Mouse (Mus musculus) urinary bladder, postnatal 14 days (tissue): Measurements from ENCODE around the gene Gm11938.
A peak's percentile ranks its signal among the peaks of the same experiment; 100 is the strongest.
"Not testable (repeated sequence)": the region's sequence is repeated elsewhere in the genome, so short reads cannot be mapped to it uniquely, and the experiment has no call there.

Experiments
- DNase-seq: peaks from one replicate; pipeline ENCODE4 v3.0.0; 2021; ENCODE audit warnings: low spot score

The Gm11938 gene

DNA sequence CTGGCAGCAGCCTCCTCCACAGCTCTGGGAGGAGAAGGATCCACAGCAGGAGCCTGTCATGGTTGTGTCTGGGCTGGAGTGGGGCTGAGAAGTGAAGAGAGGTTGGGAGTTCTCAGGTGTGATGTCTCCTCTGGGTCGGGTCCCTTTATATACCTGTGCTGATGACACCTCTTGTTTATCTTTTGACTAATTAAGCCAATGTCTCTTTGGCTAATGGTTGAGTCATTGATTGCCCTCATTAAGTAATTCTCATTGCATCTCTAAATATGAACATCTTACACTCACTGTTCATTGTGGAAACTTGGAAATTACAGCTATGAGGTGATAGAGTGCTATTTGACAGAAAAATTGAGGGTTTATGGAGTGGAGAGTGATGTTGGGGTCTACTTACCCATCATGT, at the start of gene Gm11938:
Gm11938 (minus strand) TSS at position 101 of the 400 bp plus-strand sequence.
- DNase-seq = not testable (repeated sequence)

- no peak for DNase-seq
Observed at GRCm38 (mm10) chr11:99650136-99650535, 47.0 kb upstream of the Gm11938 start, which contains the start of gene Gm11555. Gene Gm11555, minus strand, starts transcription at chr11:99650236.

GRCm38 (mm10) chr11:99646444-99646843, 43.3 kb upstream of the Gm11938 start:
- no peak for DNase-seq

DNA sequence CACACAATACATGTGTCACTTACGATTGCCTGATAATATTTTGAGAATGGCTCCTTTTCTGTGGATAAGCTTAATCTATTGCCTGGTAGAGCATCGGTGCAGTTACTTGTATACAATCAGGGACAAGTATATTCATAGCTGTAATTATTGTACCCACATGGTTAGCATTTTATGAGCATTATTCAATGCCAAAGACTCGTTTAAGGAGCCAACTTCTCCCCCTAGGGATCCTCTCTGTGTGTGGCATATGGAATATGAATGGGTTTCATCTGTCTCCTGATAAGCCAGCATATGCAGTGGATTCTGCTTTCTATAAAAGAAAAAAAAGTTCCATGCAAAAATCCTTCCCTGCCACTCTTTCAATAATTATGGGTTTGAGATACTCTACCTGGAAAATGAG, 41.2 kb upstream of the Gm11938 start:
- no peak for DNase-seq

GRCm38 (mm10) chr11:99643635-99644139, 40.6 kb upstream of the Gm11938 start, which contains the start of gene Krtap4-7:
Gene Krtap4-7, minus strand, starts transcription at chr11:99644089.
- DNase-seq = not testable (repeated sequence)

GRCm38 (mm10) chr11:99640926-99641325, 37.8 kb upstream of the Gm11938 start:
- DNase-seq = no peak

GRCm38 (mm10) chr11:99637086-99637485, 34.0 kb upstream of the Gm11938 start:
- no peak for DNase-seq

DNA sequence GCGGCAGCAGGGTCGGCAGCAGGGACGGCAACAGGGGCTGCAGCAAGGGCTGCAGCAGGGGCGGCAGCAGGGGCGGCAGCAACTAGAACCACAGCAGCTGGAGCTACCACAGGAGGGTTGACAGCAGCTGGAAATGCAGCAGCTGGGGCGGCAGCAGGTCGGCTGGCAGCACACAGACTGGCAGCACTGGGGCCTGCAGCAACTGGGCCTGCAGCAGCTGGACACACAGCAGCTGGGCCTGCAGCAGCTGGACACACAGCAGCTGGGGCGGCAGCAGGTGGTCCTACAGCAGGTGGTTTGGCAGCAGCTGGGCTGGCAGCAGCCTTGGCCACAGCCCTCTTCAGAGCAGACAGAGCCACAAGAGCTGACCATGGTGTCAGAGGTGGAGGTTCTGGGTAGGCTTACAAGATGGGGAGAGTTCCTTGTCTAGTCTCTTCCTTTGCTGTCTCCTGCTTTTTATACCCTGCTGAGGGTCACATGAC, 31.6 kb upstream of the Gm11938 start, which contains the start of gene Krtap4-2:
Krtap4-2 (minus strand) TSS at position 432 of the 482 bp plus-strand sequence.
- DNase-seq = no peak

DNA sequence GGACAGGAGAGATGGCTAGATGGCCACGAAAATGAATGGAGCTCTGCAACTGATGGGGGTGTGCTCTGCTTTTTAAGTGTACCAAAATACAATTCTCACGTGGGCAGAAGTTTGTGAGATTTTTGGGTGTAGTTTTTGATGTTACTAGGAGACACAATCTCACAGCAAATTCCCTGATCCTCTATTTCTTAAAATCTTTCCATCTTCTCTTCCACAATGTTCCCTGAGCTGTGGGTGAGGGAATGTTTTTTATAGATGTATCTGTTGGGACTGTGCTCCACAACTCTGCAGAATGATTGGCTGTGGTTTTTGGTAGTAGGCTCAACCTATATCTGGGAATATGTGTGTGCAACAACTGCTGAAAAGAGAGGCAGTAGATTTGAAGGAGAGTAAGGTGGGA, 30.2 kb upstream of the Gm11938 start:
- DNase-seq = no peak

GRCm38 (mm10) chr11:99630890-99631289, 27.8 kb upstream of the Gm11938 start:
- DNase-seq = no peak

DNA sequence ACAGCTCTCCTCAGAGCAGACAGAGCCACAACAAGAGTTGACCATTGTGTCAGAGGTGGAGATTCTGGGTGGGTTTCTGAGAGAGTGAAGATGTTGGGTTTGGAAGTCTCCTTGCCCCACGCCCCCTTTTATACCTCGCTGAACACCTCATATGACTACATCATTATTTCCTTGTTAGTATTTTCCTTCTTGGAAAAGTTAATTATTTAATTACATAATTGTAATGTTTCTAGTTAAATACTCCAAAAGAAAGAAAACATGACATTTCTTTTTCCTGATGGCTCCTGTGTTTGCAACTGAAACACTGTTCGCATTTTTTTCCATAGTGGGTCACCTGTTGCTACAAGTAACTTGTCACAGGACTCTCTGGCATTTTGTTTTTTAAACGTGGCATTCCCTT, 25.0 kb upstream of the Gm11938 start, which contains the start of gene Krtap4-1:
Krtap4-1 (minus strand) TSS at position 101 of the 400 bp plus-strand sequence.
- DNase-seq = no peak

GRCm38 (mm10) chr11:99620335-99620734, 17.2 kb upstream of the Gm11938 start, which contains the start of gene Gm11562:
Gene Gm11562, minus strand, starts transcription at chr11:99620435.
- DNase-seq = no peak

- no peak for DNase-seq
Observed at GRCm38 (mm10) chr11:99614796-99615363, 11.8 kb upstream of the Gm11938 start, which contains the start of gene Krtap2-4. Gene Krtap2-4, minus strand, starts transcription at chr11:99614846.

DNA sequence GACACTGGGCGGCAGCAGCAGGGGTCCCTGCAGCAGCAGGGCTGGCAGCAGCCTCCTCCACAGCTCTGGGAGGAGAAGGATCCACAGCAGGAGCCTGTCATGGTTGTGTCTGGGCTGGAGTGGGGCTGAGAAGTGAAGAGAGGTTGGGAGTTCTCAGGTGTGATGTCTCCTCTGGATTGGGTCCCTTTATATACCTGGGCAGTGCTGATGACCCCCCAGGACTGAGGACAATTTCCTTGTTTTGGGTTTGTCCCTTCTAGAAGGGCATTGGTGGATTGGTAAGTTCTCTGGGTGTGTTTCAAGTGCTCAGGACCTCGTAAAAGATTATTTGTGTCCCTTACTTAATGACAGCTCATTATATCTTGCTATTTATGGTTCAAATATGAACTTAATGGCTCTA, 7.0 kb upstream of the Gm11938 start, which contains the start of gene Gm11937:
Gm11937 (minus strand) TSS at position 101 of the 400 bp plus-strand sequence.
- DNase-seq = not testable (repeated sequence)

- no peak for DNase-seq
Observed at GRCm38 (mm10) chr11:99609126-99609525, 6.0 kb upstream of the Gm11938 start.

DNA sequence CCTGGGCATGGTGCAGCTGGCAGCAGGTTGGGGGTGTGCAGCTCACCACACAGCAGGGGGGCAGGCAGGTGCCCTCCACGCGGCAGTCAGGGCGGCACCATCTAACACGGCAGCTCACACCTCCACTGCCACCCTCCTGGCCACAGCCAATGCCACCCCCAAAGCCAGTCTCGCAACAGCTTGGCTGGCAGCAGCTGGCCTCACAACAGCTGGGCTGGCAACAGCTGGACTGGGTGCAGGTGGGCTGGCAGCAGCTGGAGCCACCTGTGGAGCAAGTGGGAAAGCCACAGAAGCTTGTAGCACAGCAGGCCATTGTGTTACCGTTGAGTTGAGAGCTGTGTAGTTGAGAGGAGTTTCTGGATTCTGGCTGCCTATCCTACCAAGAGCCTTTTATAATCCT, 5.4 kb downstream of the Gm11938 start, which contains the start of gene Krtap9-3:
Krtap9-3 (minus strand) TSS at position 364 of the 400 bp plus-strand sequence.
- not testable (repeated sequence) for DNase-seq

- no peak for DNase-seq
Observed at GRCm38 (mm10) chr11:99590981-99591380, 12.1 kb downstream of the Gm11938 start, which contains the start of gene Krtap1-3. Gene Krtap1-3, minus strand, starts transcription at chr11:99591339.

- DNase-seq = no peak
Observed at GRCm38 (mm10) chr11:99585096-99585495, 18.0 kb downstream of the Gm11938 start.

- DNase-seq = no peak
Observed at GRCm38 (mm10) chr11:99583245-99583704, 19.8 kb downstream of the Gm11938 start, which contains the start of gene Krtap1-4. Gene Krtap1-4, minus strand, starts transcription at chr11:99583654.

- DNase-seq = no peak
Observed at GRCm38 (mm10) chr11:99581564-99581963, 21.5 kb downstream of the Gm11938 start.

GRCm38 (mm10) chr11:99581051-99581450, 22.1 kb downstream of the Gm11938 start:
- no peak for DNase-seq

GRCm38 (mm10) chr11:99580636-99581035, 22.5 kb downstream of the Gm11938 start, which contains the start of gene Krtap1-5:
Gene Krtap1-5, minus strand, starts transcription at chr11:99581016.
- no peak for DNase-seq

DNA sequence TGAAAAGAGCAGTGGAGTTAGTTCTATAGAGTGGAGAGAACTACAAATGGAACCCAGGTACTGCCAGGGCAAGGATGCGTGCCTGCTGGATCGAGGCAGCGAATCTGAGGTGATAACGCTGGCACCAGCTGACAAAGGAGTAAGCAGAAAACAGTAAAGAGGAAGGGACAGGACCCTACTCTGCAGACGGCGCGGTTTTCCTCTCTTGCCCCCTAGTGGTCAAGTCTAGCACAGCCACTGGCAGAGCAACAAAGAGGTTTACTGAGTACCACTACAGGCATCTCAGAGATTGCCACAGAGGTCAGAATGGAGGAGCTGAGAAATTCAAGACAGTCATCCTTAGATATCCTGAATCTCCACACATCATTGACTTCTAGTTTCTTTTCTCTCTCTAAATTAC, 29.0 kb downstream of the Gm11938 start:
- DNase-seq = peak; percentile 85
